Mouse (Mus musculus): ENCODE measurements around the gene Trim52. TPM values are rescaled to one million over a fixed set of nuclear protein-coding genes. Genes with fewer than 3 reads are reported as not detected.

Gene Trim52
- polyA plus RNA-seq, 1 experiment, result not detected

- Histone ChIP-seq H3K4me3 (ENCODE audit: control insufficient read depth, insufficient read depth, low read length) (no peak overlapping the region), H3K27me3 (ENCODE audit: control insufficient read depth, insufficient read depth, low read length) (no peaks in the 10 kb centered on the region), H3K36me3 (ENCODE audit: control insufficient read depth, insufficient read depth, low read length) (no peaks in the 10 kb centered on the region), H3K4me1 (replicated peaks; ENCODE audit: control insufficient read depth, insufficient read depth, low read length) (no peaks in the 10 kb centered on the region), H3K27ac (ENCODE audit: control insufficient read depth, insufficient read depth, low read length) (no peak overlapping the region)
- WGBS, result 85% methylated on average over 3 of the region's 3 CpGs
- DNase-seq, result no peak
- TF ChIP-seq POLR2A (IDR thresholded peaks at IDR 0.05; ENCODE audit: control insufficient read depth, extremely low read depth, insufficient read depth, low read length, poor library complexity), result no peak
- no peak for TF ChIP-seq CTCF (IDR thresholded peaks at IDR 0.05; ENCODE audit: borderline replicate concordance, control insufficient read depth, extremely low read depth, insufficient read depth, low read length, poor library complexity)
These were observed 78.0 kb downstream of the Trim52 start for GRCm38 (mm10) chr14:106183985-106184384.

Other genes with a start within 250 kb of the Trim52 start
- gene Spry2, start 209.4 kb upstream of the Trim52 start, polyA plus RNA-seq (2012; rRNA removed), result 5.9 and 7.3 TPM in 2 replicates